Mouse (Mus musculus): ENCODE measurements around the gene H2-M5. TPM values are rescaled to one million over a fixed set of nuclear protein-coding genes. Genes with fewer than 3 reads are reported as not detected.

The H2-M5 gene
- polyA plus RNA-seq (2014; fragmentation: Illumina TruSeq; extraction: RNeasy Lipid Tissue Mini Kit (QIAGEN cat#74804); ENCODE audit: low read depth, low replicate concordance) = not detected

GRCm38 (mm10) chr17:36989437-36989836 is at the start of gene H2-M5:
TSS of gene H2-M5 (minus strand) at chr17:36989537.

GRCm38 (mm10) chr17:37022628-37023576 is 33.6 kb upstream of the H2-M5 start, which contains the start of gene Mog:
TSS of gene Mog (minus strand) at chr17:37023398.

GRCm38 (mm10) chr17:37000863-37001262 is 11.5 kb upstream of the H2-M5 start, which contains the start of gene Zfp57:
TSS of gene Zfp57 (plus strand) at chr17:37001163.

GRCm38 (mm10) chr17:36981221-36981813 is 8.0 kb downstream of the H2-M5 start, which contains the start of gene 2410137M14Rik:
TSS of gene 2410137M14Rik (minus strand) at chr17:36981237.

DNA sequence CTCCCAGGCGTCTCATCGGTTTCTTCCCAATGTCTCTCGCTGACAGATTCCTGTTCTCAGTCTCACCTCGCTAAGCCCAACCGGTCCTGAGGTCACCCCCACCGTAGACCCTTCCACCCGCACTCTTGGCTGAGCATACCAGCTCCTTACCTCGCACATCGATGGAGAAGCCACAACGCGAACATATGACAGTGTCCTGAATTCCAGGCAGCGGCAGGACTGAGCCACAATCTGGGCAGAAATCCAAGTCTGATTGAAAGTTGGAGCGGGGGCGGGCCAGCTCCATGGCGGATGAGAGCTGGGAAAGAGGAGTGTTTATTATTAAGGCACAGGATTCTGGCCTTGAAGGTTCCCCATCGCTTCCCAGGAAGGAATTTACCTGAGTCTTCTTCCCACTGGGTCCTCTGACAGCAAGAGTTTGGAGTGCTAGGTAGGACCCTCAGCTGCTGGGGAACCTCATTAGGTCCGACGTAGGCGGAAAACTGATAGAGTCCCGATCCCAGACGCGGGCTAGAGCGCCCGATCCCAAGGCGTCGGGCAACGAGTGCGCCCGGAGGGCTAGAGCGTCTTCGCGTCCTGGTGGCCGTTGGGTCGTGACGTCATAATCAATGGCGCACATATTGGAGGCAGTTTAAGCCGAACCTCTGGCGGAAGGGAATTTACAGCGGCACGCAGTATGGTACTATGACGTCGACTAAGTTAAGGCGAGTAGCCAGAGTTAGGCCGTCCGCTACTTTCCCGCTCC is 31.2 kb downstream of the H2-M5 start, which contains the start of the genes Znrd1 and Znrd1as:
Znrd1 (minus strand) TSS at position 561 of the 745 bp plus-strand sequence.
Znrd1as (plus strand) TSS at position 594 of the 745 bp plus-strand sequence.

GRCm38 (mm10) chr17:36950981-36951947 is 38.1 kb downstream of the H2-M5 start, which contains the start of gene Ppp1r11:
TSS of gene Ppp1r11 (minus strand) at chr17:36951741.

GRCm38 (mm10) chr17:36942791-36943471 is 46.4 kb downstream of the H2-M5 start, which contains the start of gene Rnf39:
TSS of gene Rnf39 (plus strand) at chr17:36942918.

Other genes with a start within 250 kb of the H2-M5 start
- not detected for gene H2-M10.5, start 216.6 kb downstream of the H2-M5 start, polyA plus RNA-seq (2014; fragmentation: Illumina TruSeq; extraction: RNeasy Lipid Tissue Mini Kit (QIAGEN cat#74804); ENCODE audit: low read depth, low replicate concordance)
- not detected for gene H2-M10.6, start 177.4 kb downstream of the H2-M5 start, polyA plus RNA-seq (2014; fragmentation: Illumina TruSeq; extraction: RNeasy Lipid Tissue Mini Kit (QIAGEN cat#74804); ENCODE audit: low read depth, low replicate concordance)
- 30.4 TPM for gene Trim26, start 152.4 kb downstream of the H2-M5 start, polyA plus RNA-seq (2014; fragmentation: Illumina TruSeq; extraction: RNeasy Lipid Tissue Mini Kit (QIAGEN cat#74804); ENCODE audit: low read depth, low replicate concordance)
- gene Trim15, start 122.3 kb downstream of the H2-M5 start, polyA plus RNA-seq (2014; fragmentation: Illumina TruSeq; extraction: RNeasy Lipid Tissue Mini Kit (QIAGEN cat#74804); ENCODE audit: low read depth, low replicate concordance) = not detected
- gene Trim10, start 120.0 kb downstream of the H2-M5 start, polyA plus RNA-seq (2014; fragmentation: Illumina TruSeq; extraction: RNeasy Lipid Tissue Mini Kit (QIAGEN cat#74804); ENCODE audit: low read depth, low replicate concordance) = not detected
- 0.41 TPM for gene Trim40, start 99.4 kb downstream of the H2-M5 start, polyA plus RNA-seq (2014; fragmentation: Illumina TruSeq; extraction: RNeasy Lipid Tissue Mini Kit (QIAGEN cat#74804); ENCODE audit: low read depth, low replicate concordance)
- gene Trim31, start 91.4 kb downstream of the H2-M5 start, polyA plus RNA-seq (2014; fragmentation: Illumina TruSeq; extraction: RNeasy Lipid Tissue Mini Kit (QIAGEN cat#74804); ENCODE audit: low read depth, low replicate concordance) = not detected
- gene Rnf39, start 46.6 kb downstream of the H2-M5 start, polyA plus RNA-seq (2014; fragmentation: Illumina TruSeq; extraction: RNeasy Lipid Tissue Mini Kit (QIAGEN cat#74804); ENCODE audit: low read depth, low replicate concordance) = not detected
- 9.0 TPM for gene Ppp1r11, start 37.8 kb downstream of the H2-M5 start, polyA plus RNA-seq (2014; fragmentation: Illumina TruSeq; extraction: RNeasy Lipid Tissue Mini Kit (QIAGEN cat#74804); ENCODE audit: low read depth, low replicate concordance)
- gene Znrd1, start 31.0 kb downstream of the H2-M5 start, polyA plus RNA-seq (2014; fragmentation: Illumina TruSeq; extraction: RNeasy Lipid Tissue Mini Kit (QIAGEN cat#74804); ENCODE audit: low read depth, low replicate concordance) = 18.0 TPM
- gene Znrd1as, start 30.9 kb downstream of the H2-M5 start, polyA plus RNA-seq (2014; fragmentation: Illumina TruSeq; extraction: RNeasy Lipid Tissue Mini Kit (QIAGEN cat#74804); ENCODE audit: low read depth, low replicate concordance) = 26.9 TPM
- gene 2410137M14Rik, start 8.3 kb downstream of the H2-M5 start, polyA plus RNA-seq (2014; fragmentation: Illumina TruSeq; extraction: RNeasy Lipid Tissue Mini Kit (QIAGEN cat#74804); ENCODE audit: low read depth, low replicate concordance) = not detected
- gene Zfp57, start 11.6 kb upstream of the H2-M5 start, polyA plus RNA-seq (2014; fragmentation: Illumina TruSeq; extraction: RNeasy Lipid Tissue Mini Kit (QIAGEN cat#74804); ENCODE audit: low read depth, low replicate concordance) = 4.4 TPM
- not detected for gene Mog, start 33.9 kb upstream of the H2-M5 start, polyA plus RNA-seq (2014; fragmentation: Illumina TruSeq; extraction: RNeasy Lipid Tissue Mini Kit (QIAGEN cat#74804); ENCODE audit: low read depth, low replicate concordance)
- 34.8 TPM for gene Gabbr1, start 56.4 kb upstream of the H2-M5 start, polyA plus RNA-seq (2014; fragmentation: Illumina TruSeq; extraction: RNeasy Lipid Tissue Mini Kit (QIAGEN cat#74804); ENCODE audit: low read depth, low replicate concordance)
- not detected for gene Olfr90, start 99.0 kb upstream of the H2-M5 start, polyA plus RNA-seq (2014; fragmentation: Illumina TruSeq; extraction: RNeasy Lipid Tissue Mini Kit (QIAGEN cat#74804); ENCODE audit: low read depth, low replicate concordance)
- gene Olfr91, start 108.7 kb upstream of the H2-M5 start, polyA plus RNA-seq (2014; fragmentation: Illumina TruSeq; extraction: RNeasy Lipid Tissue Mini Kit (QIAGEN cat#74804); ENCODE audit: low read depth, low replicate concordance) = not detected
- gene Olfr92, start 130.6 kb upstream of the H2-M5 start, polyA plus RNA-seq (2014; fragmentation: Illumina TruSeq; extraction: RNeasy Lipid Tissue Mini Kit (QIAGEN cat#74804); ENCODE audit: low read depth, low replicate concordance) = not detected
- not detected for gene Olfr93, start 172.0 kb upstream of the H2-M5 start, polyA plus RNA-seq (2014; fragmentation: Illumina TruSeq; extraction: RNeasy Lipid Tissue Mini Kit (QIAGEN cat#74804); ENCODE audit: low read depth, low replicate concordance)
- gene Ubd, start 204.4 kb upstream of the H2-M5 start, polyA plus RNA-seq (2014; fragmentation: Illumina TruSeq; extraction: RNeasy Lipid Tissue Mini Kit (QIAGEN cat#74804); ENCODE audit: low read depth, low replicate concordance) = not detected
- gene Olfr94, start 211.5 kb upstream of the H2-M5 start, polyA plus RNA-seq (2014; fragmentation: Illumina TruSeq; extraction: RNeasy Lipid Tissue Mini Kit (QIAGEN cat#74804); ENCODE audit: low read depth, low replicate concordance) = not detected
- gene Olfr95, start 223.6 kb upstream of the H2-M5 start, polyA plus RNA-seq (2014; fragmentation: Illumina TruSeq; extraction: RNeasy Lipid Tissue Mini Kit (QIAGEN cat#74804); ENCODE audit: low read depth, low replicate concordance) = not detected
- not detected for gene Olfr96, start 230.6 kb upstream of the H2-M5 start, polyA plus RNA-seq (2014; fragmentation: Illumina TruSeq; extraction: RNeasy Lipid Tissue Mini Kit (QIAGEN cat#74804); ENCODE audit: low read depth, low replicate concordance)
- gene Olfr97, start 247.8 kb upstream of the H2-M5 start, polyA plus RNA-seq (2014; fragmentation: Illumina TruSeq; extraction: RNeasy Lipid Tissue Mini Kit (QIAGEN cat#74804); ENCODE audit: low read depth, low replicate concordance) = not detected